Mouse (Mus musculus) E14TG2a.4 (cell line): ENCODE measurements around the gene Palm.
A peak's percentile ranks its signal among the peaks of the same experiment; 100 is the strongest.

Source experiments
- H3K27me3 ChIP-seq: 2 replicates; pipeline ENCODE4 v1.6.1; 2014; ENCODE audit warnings: low read length, control low read depth; ENCODE audit not compliant: insufficient read depth
- H3K36me3 ChIP-seq: 2 replicates; pipeline ENCODE4 v1.6.1; 2014; ENCODE audit warnings: low read length, control low read depth; ENCODE audit not compliant: insufficient read depth
- H3K4me1 ChIP-seq: replicated peaks from 2 replicates; pipeline ENCODE4 v1.6.1; 2014; ENCODE audit warnings: low read depth, low read length, control low read depth
- H3K4me3 ChIP-seq: replicated peaks from 2 replicates; pipeline ENCODE4 v1.5.1; 2014; ENCODE audit warnings: mild to moderate bottlenecking, low read length
- H3K9me3 ChIP-seq: 2 replicates; pipeline ENCODE4 v1.6.1; 2014; ENCODE audit warnings: low read length, control low read depth
- CTCF ChIP-seq: conservative IDR thresholded peaks from 2 replicates; pipeline ENCODE4 v1.5.1; 2014; ENCODE audit warnings: low read length
- NANOG ChIP-seq: IDR thresholded peaks from 2 replicates; pipeline ENCODE4 v1.6.1; 2014; ENCODE audit warnings: borderline replicate concordance, low read length, mixed read lengths
- POU5F1 ChIP-seq: IDR thresholded peaks from 2 replicates; pipeline ENCODE4 v1.6.1; 2014; ENCODE audit warnings: low read length, borderline replicate concordance

Gene Palm

GRCm38 (mm10) chr10:79779193-79779592, 14.2 kb upstream of the Palm start:
- Histone ChIP-seq H3K9me3 (no peaks in the 10 kb centered on the region), H3K4me3 (0 out of 2 replicates have a peak overlapping the region, but pooled peaks have one; percentile 20), H3K27me3 (peaks cover 68% of the 10 kb centered on the region), H3K4me1 (peaks cover 63% of the 10 kb centered on the region), H3K36me3 (no peaks in the 10 kb centered on the region)
- TF ChIP-seq NANOG: no peak
- TF ChIP-seq CTCF: no peak
- TF ChIP-seq POU5F1: no peak

GRCm38 (mm10) chr10:79779784-79780663, 13.3 kb upstream of the Palm start:
- TF ChIP-seq CTCF (peak; percentile 49), POU5F1 (no peak), NANOG (no peak)
- Histone ChIP-seq H3K36me3 (no peaks in the 10 kb centered on the region), H3K27me3 (peaks cover 77% of the 10 kb centered on the region), H3K4me1 (peaks cover 66% of the 10 kb centered on the region), H3K9me3 (no peaks in the 10 kb centered on the region), H3K4me3 (peak overlapping the region; percentile 84)

- Histone ChIP-seq H3K9me3 (no peaks in the 10 kb centered on the region), H3K4me1 (peaks cover 66% of the 10 kb centered on the region), H3K4me3 (peak overlapping the region; percentile 84), H3K36me3 (no peaks in the 10 kb centered on the region), H3K27me3 (peaks cover 80% of the 10 kb centered on the region)
- no peak for TF ChIP-seq CTCF
- TF ChIP-seq NANOG: no peak
- TF ChIP-seq POU5F1: no peak
Measured at GRCm38 (mm10) chr10:79780664-79781015, 12.7 kb upstream of the Palm start.

GRCm38 (mm10) chr10:79781139-79781538, 12.2 kb upstream of the Palm start:
- Histone ChIP-seq H3K9me3 (no peaks in the 10 kb centered on the region), H3K27me3 (peaks cover 77% of the 10 kb centered on the region), H3K36me3 (no peaks in the 10 kb centered on the region), H3K4me3 (peak overlapping the region; percentile 84), H3K4me1 (peaks cover 65% of the 10 kb centered on the region)
- no peak for TF ChIP-seq NANOG
- TF ChIP-seq CTCF: no peak
- no peak for TF ChIP-seq POU5F1

- no peak for TF ChIP-seq CTCF
- Histone ChIP-seq H3K27me3 (peaks cover 69% of the 10 kb centered on the region), H3K4me1 (peaks cover 57% of the 10 kb centered on the region), H3K4me3 (no peak overlapping the region), H3K36me3 (no peaks in the 10 kb centered on the region), H3K9me3 (no peaks in the 10 kb centered on the region)
Measured at GRCm38 (mm10) chr10:79781956-79782355, 11.4 kb upstream of the Palm start.

GRCm38 (mm10) chr10:79783050-79783449, 10.3 kb upstream of the Palm start:
- Histone ChIP-seq H3K9me3 (no peaks in the 10 kb centered on the region), H3K27me3 (peaks cover 58% of the 10 kb centered on the region), H3K4me3 (no peak overlapping the region), H3K4me1 (peaks cover 47% of the 10 kb centered on the region), H3K36me3 (no peaks in the 10 kb centered on the region)
- TF ChIP-seq NANOG (no peak), CTCF (peak; percentile 54)

GRCm38 (mm10) chr10:79783920-79784800, 9.2 kb upstream of the Palm start:
- Histone ChIP-seq H3K4me1 (peaks cover 39% of the 10 kb centered on the region), H3K36me3 (no peaks in the 10 kb centered on the region), H3K9me3 (no peaks in the 10 kb centered on the region), H3K27me3 (peaks cover 52% of the 10 kb centered on the region), H3K4me3 (peak overlapping the region; percentile 59)
- TF ChIP-seq POU5F1: no peak
- TF ChIP-seq NANOG: no peak
- TF ChIP-seq CTCF: peak; percentile 67

- H3K9me3 ChIP-seq: no peaks in the 10 kb centered on the region
- peaks cover 42% of the 10 kb centered on the region for H3K27me3 ChIP-seq
- no peaks in the 10 kb centered on the region for H3K36me3 ChIP-seq
- H3K4me1 ChIP-seq: peaks cover 19% of the 10 kb centered on the region
- no peak for TF ChIP-seq NANOG
- peak; percentile 99 for TF ChIP-seq CTCF
- no peak for TF ChIP-seq POU5F1
- H3K4me3 ChIP-seq: no peak overlapping the region
Measured at GRCm38 (mm10) chr10:79788386-79789158, 4.8 kb upstream of the Palm start.
